Mouse (Mus musculus) MN1 (cell line): ENCODE data around the gene Nudt15.

Experiments used
- DNase-seq: peaks from one replicate; pipeline ENCODE4 v3.0.0-alpha.2; 2016; ENCODE audit warnings: low spot score

Nudt15 gene

DNA sequence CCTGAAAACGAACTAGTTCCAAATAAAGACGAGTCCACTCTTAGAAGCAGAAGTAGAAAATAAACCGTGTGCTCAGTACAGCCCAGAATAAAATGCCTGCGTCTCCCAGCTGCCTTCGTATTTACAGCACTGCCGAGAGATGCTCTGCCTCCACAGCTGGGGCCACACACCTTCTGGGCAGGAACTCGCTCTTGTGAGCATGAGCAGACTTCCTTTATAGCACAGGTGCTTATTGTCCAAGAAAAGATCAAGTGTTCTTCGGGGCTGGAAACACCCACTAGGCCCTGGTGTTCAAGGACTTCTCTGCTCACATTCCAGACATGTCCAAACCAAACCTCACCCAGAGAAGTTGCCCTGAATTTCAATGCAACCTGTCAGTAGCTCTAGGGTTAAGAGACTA is 77.4 kb downstream of the Nudt15 start:
- DNase-seq = no peak

DNA sequence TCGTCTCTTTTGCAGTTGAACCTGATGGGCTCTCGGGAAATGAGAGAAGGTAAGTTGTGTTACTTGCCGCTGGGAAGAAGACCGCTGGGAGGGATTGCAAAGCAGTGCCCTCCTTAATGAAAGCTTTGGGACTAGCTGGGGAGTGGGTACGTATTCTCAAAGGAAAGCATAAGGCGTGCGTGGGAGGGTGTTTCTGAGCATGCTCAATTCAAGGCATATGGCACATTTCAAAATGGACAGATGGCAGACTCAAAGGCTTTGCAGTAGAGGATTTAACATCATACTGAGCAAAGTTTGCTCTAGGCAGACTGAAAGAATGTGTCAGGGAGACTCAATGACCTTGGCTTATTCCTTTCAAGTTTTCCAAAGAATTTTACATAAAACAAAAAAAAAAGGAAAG is 78.5 kb downstream of the Nudt15 start:
- DNase-seq = no peak
